Mouse (Mus musculus): ENCODE measurements around the gene Mettl7a2. TPM values are rescaled to one million over a fixed set of nuclear protein-coding genes. Genes with fewer than 3 reads are reported as not detected.
A peak's percentile ranks its signal among the peaks of the same experiment; 100 is the strongest.

Mettl7a2 gene
- total and polyA plus RNA-seq, 3 experiments = not detected

DNA sequence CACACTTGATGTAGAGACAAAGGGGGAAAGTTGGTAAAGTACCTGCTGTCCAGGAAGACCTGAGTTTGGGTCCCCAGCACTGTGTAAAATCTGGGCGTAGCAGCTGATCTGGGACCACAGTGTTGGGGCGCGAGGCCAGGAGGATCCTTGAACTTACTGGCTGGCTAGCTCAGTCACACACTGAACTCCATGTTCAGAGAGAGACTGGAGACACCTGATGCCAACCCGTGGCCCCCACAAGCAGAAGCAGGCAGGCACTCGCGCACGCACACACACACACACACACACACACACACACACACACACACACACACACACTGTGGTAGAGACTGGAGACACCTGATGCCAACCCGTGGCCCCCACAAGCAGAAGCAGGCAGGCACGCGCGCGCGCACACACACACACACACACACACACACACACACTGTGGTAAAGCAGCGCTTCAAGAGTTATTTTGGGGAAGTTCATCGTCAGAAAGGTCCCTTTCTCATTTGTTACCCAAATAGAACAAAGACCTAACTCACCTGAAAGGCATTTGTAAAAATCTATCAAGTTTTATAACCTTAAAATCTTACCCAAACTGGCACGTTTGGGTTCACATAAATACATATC, 35.3 kb downstream of the Mettl7a2 start:
- Histone ChIP-seq H3K4me3 (ENCODE audit: control insufficient read depth in 1 of 2, insufficient read depth in 1 of 2, low read depth in 2 of 2, low read length in 2 of 2) (no peak overlapping the region), H3K4me1 (ENCODE audit: control insufficient read depth in 1 of 2, insufficient read depth in 2 of 2, low read length in 2 of 2) (peaks cover 21 to 25% of the 10 kb centered on the region in 2 experiments), H3K27ac (ENCODE audit: control insufficient read depth, low read depth, low read length) (no peak overlapping the region), H3K9ac (ENCODE audit: control insufficient read depth, low read depth, low read length, poor library complexity, severe bottlenecking) (no peak overlapping the region), H3K79me2 (ENCODE audit: control insufficient read depth, insufficient read depth, low read length, poor library complexity) (no peaks in the 10 kb centered on the region), H3K27me3 (ENCODE audit: control insufficient read depth in 1 of 2, insufficient read depth in 2 of 2, low read length in 2 of 2) (no peaks in the 10 kb centered on the region), H3K36me3 (ENCODE audit: control insufficient read depth in 1 of 2, insufficient read depth in 2 of 2, low read length in 2 of 2) (peaks cover 0 to 22% of the 10 kb centered on the region in 2 experiments; a peak in 2 of 4 replicates), H3K9me3 (replicated peaks; ENCODE audit: insufficient read depth, low read length) (no peaks in the 10 kb centered on the region)
- DNase-seq (ENCODE audit: low read depth, low spot score) = peak; percentile 64
- TF ChIP-seq USF1 (IDR thresholded peaks at IDR 0.05; ENCODE audit: low read depth, low read length) = no peak
- TF ChIP-seq RCOR1 (IDR thresholded peaks at IDR 0.05; ENCODE audit: low read depth, low read length) = no peak
- no peak for TF ChIP-seq MAFK (IDR thresholded peaks at IDR 0.05; ENCODE audit: borderline replicate concordance, low read depth, low read length)
- no peak for TF ChIP-seq UBTF (IDR thresholded peaks at IDR 0.05; ENCODE audit: borderline replicate concordance, insufficient read depth, low read depth, low read length)
- TF ChIP-seq KAT2A (conservative IDR thresholded peaks at IDR 0.05; ENCODE audit: low read depth, low read length) = no peak
- TF ChIP-seq TAL1 (IDR thresholded peaks at IDR 0.05; ENCODE audit: low read length) = no peak
- no peak for TF ChIP-seq GABPA (IDR thresholded peaks at IDR 0.05; ENCODE audit: low read depth, low read length)
- no peak for TF ChIP-seq GATA1 (IDR thresholded peaks at IDR 0.05; ENCODE audit: low read depth, low read length)
- TF ChIP-seq E2F4 (IDR thresholded peaks at IDR 0.05; ENCODE audit: borderline replicate concordance, low read depth, low read length) = no peak

DNA sequence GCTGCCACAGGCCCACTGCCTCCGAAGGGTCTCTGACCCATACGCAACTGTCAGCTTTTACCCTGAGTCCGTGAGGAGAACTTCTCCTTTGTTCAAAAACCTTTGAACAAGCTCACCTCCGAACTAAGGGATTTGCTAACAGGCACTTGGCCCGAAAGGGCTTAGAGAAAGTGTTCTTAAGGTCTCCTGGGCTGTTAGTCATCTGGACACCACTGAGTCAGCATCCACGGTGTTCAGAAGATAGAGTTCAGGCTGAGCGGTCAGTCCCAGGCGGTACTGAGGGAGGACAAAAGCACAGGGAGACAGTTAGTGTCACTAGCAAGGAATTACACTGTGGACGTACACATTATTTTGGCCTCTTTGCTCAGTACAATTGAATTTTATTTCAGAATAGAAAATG, 35.9 kb downstream of the Mettl7a2 start:
- peaks cover under 1 to 22% of the 10 kb centered on the region in 2 experiments; a peak in 3 of 4 replicates for H3K36me3 ChIP-seq (ENCODE audit: control insufficient read depth in 1 of 2, insufficient read depth in 2 of 2, low read length in 2 of 2)
- H3K27me3 ChIP-seq (ENCODE audit: control insufficient read depth in 1 of 2, insufficient read depth in 2 of 2, low read length in 2 of 2) = no peaks in the 10 kb centered on the region
- DNase-seq (ENCODE audit: low read depth, low spot score) = no peak

DNA sequence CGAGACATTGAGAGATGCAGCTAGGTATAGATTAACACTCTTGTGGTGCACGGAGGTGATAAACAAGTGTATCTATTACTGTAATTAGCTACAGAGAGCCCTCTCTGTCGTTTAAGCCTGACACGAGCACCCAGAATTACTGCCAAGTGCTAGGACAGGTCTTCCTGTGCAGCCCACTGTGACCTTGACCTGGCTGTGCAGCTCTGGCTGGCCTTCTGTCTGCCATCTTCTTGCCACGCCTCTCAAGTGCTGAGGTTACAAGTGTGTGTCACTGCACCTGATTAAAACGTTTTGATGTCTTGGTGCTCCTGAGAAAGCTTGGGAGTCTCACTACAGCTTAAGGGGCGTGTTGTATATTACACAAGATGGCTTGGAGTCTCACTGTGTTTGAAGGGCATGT, 38.1 kb downstream of the Mettl7a2 start:
- Histone ChIP-seq H3K4me1 (ENCODE audit: control insufficient read depth in 1 of 2, insufficient read depth in 2 of 2, low read length in 2 of 2) (peaks cover 21 to 25% of the 10 kb centered on the region in 2 experiments), H3K9ac (ENCODE audit: control insufficient read depth, low read depth, low read length, poor library complexity, severe bottlenecking) (no peak overlapping the region), H3K9me3 (replicated peaks; ENCODE audit: insufficient read depth, low read length) (no peaks in the 10 kb centered on the region), H3K36me3 (ENCODE audit: control insufficient read depth in 1 of 2, insufficient read depth in 2 of 2, low read length in 2 of 2) (peaks cover 15 to 22% of the 10 kb centered on the region in 2 experiments), H3K4me3 (ENCODE audit: control insufficient read depth in 1 of 2, insufficient read depth in 1 of 2, low read depth in 2 of 2, low read length in 2 of 2) (no peak overlapping the region), H3K27ac (ENCODE audit: control insufficient read depth, low read depth, low read length) (peak overlapping the region; percentile 81), H3K79me2 (ENCODE audit: control insufficient read depth, insufficient read depth, low read length, poor library complexity) (no peaks in the 10 kb centered on the region), H3K27me3 (ENCODE audit: control insufficient read depth in 1 of 2, insufficient read depth in 2 of 2, low read length in 2 of 2) (no peaks in the 10 kb centered on the region)
- TF ChIP-seq MYC (IDR thresholded peaks at IDR 0.05; ENCODE audit: low read depth, low read length) (0 out of 2 replicates have a peak, but pooled peaks have one; percentile 7), JUND (IDR thresholded peaks at IDR 0.05; ENCODE audit: low read depth, low read length) (no peak), HCFC1 (IDR thresholded peaks at IDR 0.05; ENCODE audit: low read depth, low read length) (0 out of 2 replicates have a peak, but pooled peaks have one; percentile 9), ZKSCAN1 (IDR thresholded peaks at IDR 0.05; ENCODE audit: low read depth, low read length) (no peak)
- no peak for DNase-seq (ENCODE audit: low read depth, low spot score)

More for the DNA sequence above, 35.9 kb downstream of the Mettl7a2 start:
- H3K9ac ChIP-seq (ENCODE audit: control insufficient read depth, low read depth, low read length, poor library complexity, severe bottlenecking) = no peak overlapping the region
- H3K4me1 ChIP-seq (ENCODE audit: control insufficient read depth in 1 of 2, insufficient read depth in 2 of 2, low read length in 2 of 2) = peaks cover 21 to 25% of the 10 kb centered on the region in 2 experiments
- no peaks in the 10 kb centered on the region for H3K9me3 ChIP-seq (replicated peaks; ENCODE audit: insufficient read depth, low read length)
- TF ChIP-seq CTCF (IDR thresholded peaks at IDR 0.05 in 2 of 3, conservative IDR thresholded peaks at IDR 0.05 in 1 of 3; ENCODE audit: control insufficient read depth in 1 of 3, insufficient read depth in 1 of 3, low read depth in 2 of 3, low read length in 3 of 3, poor library complexity in 1 of 3, severe bottlenecking in 1 of 3) = no peak
- TF ChIP-seq ZMIZ1 (IDR thresholded peaks at IDR 0.05; ENCODE audit: low read depth, low read length) = 0 out of 2 replicates have a peak, but pooled peaks have one; percentile 44
- no peak for TF ChIP-seq TCF12 (IDR thresholded peaks at IDR 0.05; ENCODE audit: low read depth, low read length)
- no peak overlapping the region for H3K27ac ChIP-seq (ENCODE audit: control insufficient read depth, low read depth, low read length)
- H3K79me2 ChIP-seq (ENCODE audit: control insufficient read depth, insufficient read depth, low read length, poor library complexity) = no peaks in the 10 kb centered on the region
- H3K4me3 ChIP-seq (ENCODE audit: control insufficient read depth in 1 of 2, insufficient read depth in 1 of 2, low read depth in 2 of 2, low read length in 2 of 2) = no peak overlapping the region
